Mouse (Mus musculus) gastrocnemius, adult 8-10 months (tissue): ENCODE results near the gene Fgfr2. TPM values are rescaled to one million over a fixed set of nuclear protein-coding genes. Genes with fewer than 3 reads are reported as not detected.

Experiments used
- DNase-seq, 2 experiments: peaks; one replicate each; pipeline ENCODE4 v3.0.0; 2022; ENCODE audit warnings: low spot score in 2 of 2
- total RNA-seq, 4 experiments: library from RNA; stranded (reverse); gene quantifications; 2 replicates each; pipeline ENCODE4 v1.2.4; 2022

Fgfr2 gene
- total RNA-seq, 4 experiments from 2014 or later, result 0.17 to 1.3 (median 0.62) TPM

DNA sequence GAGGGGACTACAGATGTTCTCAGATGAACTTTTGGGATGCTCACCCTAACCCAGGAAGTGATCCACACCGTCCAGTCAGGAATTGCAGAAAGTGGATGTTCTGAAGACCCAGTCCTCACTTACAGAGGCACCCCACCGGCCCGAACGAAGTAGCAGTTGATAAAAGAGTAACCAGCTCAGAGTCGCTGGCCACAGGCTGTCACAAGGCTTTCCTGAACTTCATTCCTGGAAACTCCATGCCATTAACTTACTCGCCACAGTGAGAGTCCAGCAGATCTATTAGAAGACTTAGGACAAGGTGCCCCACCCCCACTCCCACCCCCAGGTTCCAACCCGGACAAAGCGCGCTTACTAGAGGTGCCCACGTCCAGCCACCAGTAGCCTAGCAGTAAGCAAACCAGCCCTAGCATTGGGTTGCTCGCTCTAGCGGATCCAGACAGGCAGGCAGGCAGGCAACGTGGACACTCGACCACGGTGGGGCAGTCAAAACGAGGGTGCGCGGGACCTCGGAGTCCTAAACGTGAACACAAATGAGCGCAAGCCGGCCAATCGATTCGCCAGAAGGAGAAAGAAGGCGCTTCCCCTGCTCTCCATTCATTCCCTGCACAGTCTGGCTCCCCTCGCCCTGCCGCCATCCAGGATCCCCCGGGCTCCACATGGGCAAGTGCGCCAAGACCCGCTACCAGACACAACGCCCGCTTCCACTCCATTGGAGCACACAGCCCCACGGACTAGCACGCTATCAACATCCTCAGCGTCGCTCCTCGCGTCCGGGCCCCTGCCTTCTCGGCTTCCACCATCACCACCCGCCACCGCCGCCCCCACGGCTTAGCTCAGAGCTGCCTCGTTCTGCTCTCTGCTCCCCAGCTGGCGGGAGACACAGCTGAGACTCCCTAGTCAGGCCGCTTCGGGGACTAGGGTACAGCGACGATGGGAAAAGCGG lies 807.7 kb downstream of the Fgfr2 start:
- peak; percentile 41 to 42 for DNase-seq

DNA sequence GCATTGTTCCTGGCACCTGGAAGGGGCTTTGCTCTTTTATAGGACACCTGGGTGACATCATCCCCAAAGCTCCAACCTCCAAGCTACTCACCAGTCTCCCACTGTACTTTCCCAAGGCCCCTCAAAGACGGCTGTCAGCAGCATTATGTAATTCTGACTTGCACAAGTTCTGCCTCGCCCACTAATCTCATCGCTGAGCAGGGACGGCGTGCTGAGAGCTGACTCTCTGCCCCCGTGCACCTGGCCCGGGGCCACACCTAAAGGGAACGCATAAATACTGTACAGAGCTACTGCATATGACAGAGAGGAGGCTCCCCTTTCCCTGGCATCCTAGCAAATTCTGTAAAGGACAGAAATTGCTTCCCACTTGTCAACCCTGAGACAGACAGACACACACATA lies 810.8 kb downstream of the Fgfr2 start:
- DNase-seq, result no peak

DNA sequence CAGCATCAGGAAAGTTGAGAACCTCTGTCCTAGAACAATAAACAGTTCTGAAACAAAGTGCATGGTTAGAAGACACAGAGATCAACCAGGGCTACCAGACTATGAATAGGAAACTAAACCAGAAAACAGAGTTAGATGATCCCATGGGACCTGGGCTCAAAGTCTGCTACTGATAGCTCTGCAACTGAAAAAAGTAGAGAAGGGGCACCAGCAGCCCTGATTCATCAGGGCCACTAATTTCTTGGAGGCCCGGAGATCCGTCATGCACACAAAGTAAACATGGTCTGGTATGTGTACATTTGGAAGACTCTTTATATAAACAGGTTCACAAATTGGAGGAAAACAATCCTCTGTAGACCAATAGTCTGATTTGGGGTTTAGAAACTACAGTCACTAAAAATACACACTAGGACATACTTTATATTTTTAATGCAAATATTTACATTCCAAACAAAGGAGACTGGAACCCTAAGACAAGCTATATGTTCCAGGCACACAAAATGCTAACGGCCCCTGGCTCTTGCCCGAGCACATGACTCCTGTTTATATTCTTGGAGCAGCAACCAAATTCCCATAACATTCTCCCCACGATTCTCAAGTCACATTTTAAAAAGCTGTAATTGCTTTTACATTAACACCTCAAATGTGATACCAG lies 814.5 kb downstream of the Fgfr2 start:
- DNase-seq, result no peak

GRCm38 (mm10) chr7:132307722-132308271 lies 815.4 kb downstream of the Fgfr2 start:
- no peak for DNase-seq

GRCm38 (mm10) chr7:132306671-132307412 lies 816.3 kb downstream of the Fgfr2 start:
- DNase-seq, result no peak

GRCm38 (mm10) chr7:132305492-132306375 lies 817.4 kb downstream of the Fgfr2 start:
- DNase-seq, result no peak

DNA sequence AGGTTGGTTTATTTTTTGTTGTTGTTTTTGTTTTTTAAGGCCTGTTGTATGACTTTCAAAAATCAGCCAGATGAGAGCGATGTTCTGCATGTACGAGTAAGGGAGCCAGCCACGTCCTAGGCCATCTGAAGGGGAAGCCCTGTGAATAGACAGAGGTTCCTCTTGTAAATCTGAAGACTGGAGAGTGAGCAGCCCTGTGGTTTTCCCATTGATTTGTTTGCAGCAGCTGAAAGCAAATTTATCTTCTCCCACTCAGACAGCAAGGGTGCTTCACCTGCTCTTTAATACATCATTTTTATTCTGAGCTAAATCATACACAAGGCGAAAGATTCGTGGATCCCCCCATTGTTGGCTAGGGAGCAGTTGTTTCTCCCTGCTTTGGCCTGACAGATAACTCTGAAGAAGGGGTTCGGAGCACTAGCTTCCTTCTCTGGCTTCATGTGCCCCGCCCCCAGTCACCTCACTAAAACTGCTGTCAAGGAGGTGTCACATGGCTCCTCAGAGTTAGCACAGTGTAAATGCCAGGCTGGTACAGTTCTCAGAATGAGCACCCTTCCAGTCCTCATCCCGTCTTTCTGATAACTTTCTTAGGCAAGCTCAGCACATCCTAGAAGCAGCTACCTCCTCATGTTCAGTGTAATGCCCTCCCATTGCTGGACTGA lies 818.6 kb downstream of the Fgfr2 start:
- no peak for DNase-seq

DNA sequence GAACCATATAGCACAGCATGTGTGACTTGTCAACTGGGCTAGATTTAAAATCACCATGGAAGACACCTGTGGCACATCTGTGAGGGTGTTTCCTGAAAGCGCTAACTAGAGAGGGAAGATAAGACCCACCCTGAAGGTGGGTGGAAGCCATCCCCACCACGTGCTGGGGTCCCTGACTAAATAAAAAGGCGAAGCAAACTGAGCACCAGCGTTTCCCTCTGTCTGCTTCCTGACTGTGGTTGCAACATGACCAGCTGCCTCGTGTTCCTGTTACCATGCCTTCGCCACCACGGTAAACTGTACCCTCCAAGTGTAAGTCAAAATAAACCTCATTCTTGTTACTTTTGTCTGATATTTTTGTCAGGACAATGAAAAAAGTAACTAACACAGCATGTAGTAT lies 819.2 kb downstream of the Fgfr2 start:
- DNase-seq, result no peak

- peak in 1 of 2 experiments; percentile 11 for DNase-seq
Measured at GRCm38 (mm10) chr7:132302508-132303241, 820.5 kb downstream of the Fgfr2 start.

GRCm38 (mm10) chr7:132299661-132300210 lies 823.4 kb downstream of the Fgfr2 start:
- no peak for DNase-seq

DNA sequence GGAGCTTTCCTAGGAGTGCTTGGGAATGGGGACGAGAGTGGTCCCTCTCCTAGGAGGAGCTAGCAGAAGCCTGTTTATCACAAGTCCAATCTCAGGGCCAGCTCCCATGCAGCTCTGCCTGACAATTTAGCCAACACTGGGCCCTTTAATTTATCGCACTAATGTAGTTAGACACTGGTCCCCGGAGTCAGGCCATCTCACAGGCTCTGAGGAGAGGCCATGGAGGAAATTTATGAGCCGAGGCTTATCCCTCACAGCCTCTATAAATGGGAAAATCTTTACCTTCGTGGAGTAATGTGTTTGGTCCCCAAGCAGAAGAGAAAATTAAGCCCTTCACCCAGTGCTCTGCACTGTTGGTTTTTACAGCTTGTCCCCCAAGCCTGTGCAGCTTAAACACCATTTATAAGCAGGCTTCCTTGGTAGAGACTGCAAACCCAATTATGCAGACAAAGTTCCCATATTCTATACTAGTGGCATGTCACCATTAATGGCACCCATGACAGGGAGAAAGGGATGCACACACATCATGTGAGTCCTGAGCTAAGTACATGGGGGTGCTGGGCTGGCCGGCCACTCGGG lies 824.6 kb downstream of the Fgfr2 start:
- DNase-seq, result no peak

- no peak for DNase-seq
Measured at GRCm38 (mm10) chr7:132296661-132297443, 826.3 kb downstream of the Fgfr2 start.

GRCm38 (mm10) chr7:132296132-132296531 lies 827.0 kb downstream of the Fgfr2 start:
- no peak for DNase-seq

- DNase-seq, result no peak
Measured at GRCm38 (mm10) chr7:132287340-132287664, 835.8 kb downstream of the Fgfr2 start.

GRCm38 (mm10) chr7:132286630-132287339 lies 836.4 kb downstream of the Fgfr2 start:
- no peak for DNase-seq

- no peak for DNase-seq
Measured at GRCm38 (mm10) chr7:132284795-132285194, 838.4 kb downstream of the Fgfr2 start.

GRCm38 (mm10) chr7:132284048-132284737 lies 839.0 kb downstream of the Fgfr2 start:
- no peak for DNase-seq
